Mouse (Mus musculus): ENCODE measurements at regions not wholly inside any gene's neighbourhood (a gene's known extent, or its start where the extent isn't known, plus 50 kb on each side); places are given as distances from the start of the nearest gene placed in this dataset.

DNA sequence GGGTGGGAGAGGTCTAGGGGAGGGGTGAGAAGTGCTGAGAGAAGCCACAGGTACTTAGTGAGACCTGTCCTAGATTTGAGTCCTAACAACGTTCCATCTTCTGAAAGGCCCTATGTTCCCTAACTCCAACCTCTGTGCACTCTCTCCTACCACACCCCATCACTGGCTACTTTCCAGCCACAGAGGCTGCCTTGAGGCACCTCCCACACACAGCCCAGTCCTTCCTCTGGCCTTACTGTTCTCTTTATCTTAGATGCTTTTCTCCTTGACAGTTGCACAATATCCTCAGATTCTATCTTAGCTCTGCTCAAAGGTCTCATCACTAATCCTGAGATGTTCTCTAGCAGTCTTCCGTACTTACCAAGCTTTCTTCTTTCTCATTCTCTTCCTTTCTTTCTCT, 61.8 kb upstream of the Boc start:
- TF ChIP-seq CTCF (IDR thresholded peaks at IDR 0.05; ENCODE audit: borderline replicate concordance, control insufficient read depth, extremely low read depth, insufficient read depth, low read length, poor library complexity) (no peak), POLR2A (IDR thresholded peaks at IDR 0.05; ENCODE audit: control insufficient read depth, extremely low read depth, insufficient read depth, low read length, poor library complexity) (no peak)
